Comparison of ENCODE assay signal across 8 mouse cellular contexts in the genomic region with DNA sequence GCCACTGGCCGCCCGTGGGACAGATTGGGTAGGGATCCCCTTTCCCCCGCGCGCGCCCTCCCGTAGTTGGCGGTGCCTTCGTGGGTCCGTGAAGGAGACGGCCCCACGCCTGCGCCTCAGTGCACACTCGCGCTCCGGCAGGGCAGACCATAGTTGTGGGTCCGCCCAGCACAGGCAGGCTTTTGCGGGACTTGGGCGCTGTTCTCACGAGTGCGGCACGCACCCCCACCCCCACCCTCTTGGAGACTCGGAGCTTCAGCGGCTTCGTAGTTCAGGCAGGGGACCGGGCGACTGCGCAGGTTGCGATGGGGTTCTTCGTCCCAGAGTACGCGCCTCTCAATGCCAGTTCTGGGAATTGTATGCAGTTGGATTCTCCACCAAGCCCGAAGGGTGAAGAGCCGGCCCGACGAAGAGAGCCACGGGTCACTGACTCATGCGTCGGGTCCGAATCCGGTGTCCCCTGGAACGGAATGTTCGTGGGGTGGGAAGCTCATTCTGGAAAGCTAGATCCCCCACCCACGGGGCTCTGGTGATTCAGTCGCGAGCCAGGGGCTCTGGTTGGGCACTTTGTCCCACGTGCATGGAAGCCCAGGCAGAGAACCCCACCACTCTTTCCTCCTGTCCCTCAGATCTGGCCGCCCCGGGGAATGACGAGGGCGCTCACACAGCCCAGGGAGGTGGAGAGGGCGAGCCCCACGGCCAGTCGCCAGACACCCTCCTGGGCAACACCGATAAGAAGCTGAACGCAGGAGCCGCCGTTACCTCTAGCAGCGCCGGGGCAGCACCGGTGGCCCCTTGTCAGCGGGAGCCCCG. TPM values are rescaled to one million over a fixed set of nuclear protein-coding genes. Genes with fewer than 3 reads are reported as not detected.
DNase-seq lines count a peak whose midpoint lies in the region; ATAC-seq and TF ChIP-seq lines count a peak whose summit lies in the region.

No protein-coding gene starts in this region.

- peak overlapping the region; percentile 31 for H3K9ac ChIP-seq in forebrain, embryonic 15.5 days (replicated peaks)
- peak overlapping the region; percentile 47 for H3K9ac ChIP-seq in hindbrain, postnatal 0 days (replicated peaks; ENCODE audit: low read length)
- H3K9ac ChIP-seq in lung, embryonic 14.5 days: peak overlapping the region; percentile 58

- H3K36me3 ChIP-seq in forebrain, embryonic 15.5 days: peaks cover 11% of the 10 kb centered on the region
- peaks cover 5% of the 10 kb centered on the region; the same call in 1 of the 2 replicates for H3K36me3 ChIP-seq in hindbrain, postnatal 0 days (ENCODE audit: insufficient read depth, low read length)
- peaks cover 9% of the 10 kb centered on the region for H3K36me3 ChIP-seq in lung, embryonic 14.5 days (ENCODE audit: insufficient read depth)

- H3K4me1 ChIP-seq in forebrain, embryonic 15.5 days: peaks cover 39% of the 10 kb centered on the region
- H3K4me1 ChIP-seq in hindbrain, postnatal 0 days (ENCODE audit: insufficient read depth, low read length): peaks cover 36% of the 10 kb centered on the region
- peaks cover 13% of the 10 kb centered on the region for H3K4me1 ChIP-seq in lung, embryonic 14.5 days (ENCODE audit: insufficient read depth)

- H3K27me3 ChIP-seq in forebrain, embryonic 15.5 days: peaks cover 53% of the 10 kb centered on the region
- H3K27me3 ChIP-seq in hindbrain, postnatal 0 days (ENCODE audit: insufficient read depth, low read length): peaks cover 34% of the 10 kb centered on the region
- peaks cover 40% of the 10 kb centered on the region for H3K27me3 ChIP-seq in lung, embryonic 14.5 days (ENCODE audit: insufficient read depth, low read length)

- no peaks in the 10 kb centered on the region for H3K9me3 ChIP-seq in forebrain, embryonic 15.5 days
- no peaks in the 10 kb centered on the region for H3K9me3 ChIP-seq in hindbrain, postnatal 0 days (ENCODE audit: low read length)
- no peaks in the 10 kb centered on the region for H3K9me3 ChIP-seq in lung, embryonic 14.5 days (ENCODE audit: low read depth, low read length)

- peak; percentile 27; the same call in 1 of the 2 replicates for ATAC-seq in forebrain, embryonic 15.5 days (replicated peaks)
- ATAC-seq in hindbrain, postnatal 0 days: peak; percentile 27; the same call in 1 of the 2 replicates
- ATAC-seq in lung, embryonic 14.5 days (ENCODE audit: insufficient read depth): peak; percentile 47

- DNase-seq in embryo, embryonic 10.5 days (ENCODE audit: low spot score): peak; percentile 39
- DNase-seq in embryo, embryonic 10 days (ENCODE audit: low spot score): no peak
- peak; percentile 39 for DNase-seq in adrenal gland, postnatal 10 days
- DNase-seq in hindbrain, postnatal 0 days (ENCODE audit: low spot score): no peak
- DNase-seq in lung, embryonic 14.5 days: peak; percentile 51
- peak; percentile 87 to 92 for DNase-seq in spleen, postnatal 4 days (ENCODE audit: low spot score in 2 of 2)
- DNase-seq in layer of hippocampus, adult 9-10 months (ENCODE audit: low spot score): no peak

- peak overlapping the region; percentile 45 for H3K4me3 ChIP-seq in forebrain, embryonic 15.5 days
- peak overlapping the region; percentile 46 for H3K4me3 ChIP-seq in hindbrain, postnatal 0 days (ENCODE audit: low read length)
- peak overlapping the region; percentile 55 for H3K4me3 ChIP-seq in lung, embryonic 14.5 days (ENCODE audit: low read depth, low read length)

- TF ChIP-seq CTCF in hindbrain, postnatal 0 days (IDR thresholded peaks at IDR 0.05; ENCODE audit: low read depth): no peak
- TF ChIP-seq CTCF in lung, embryonic 14.5 days (IDR thresholded peaks at IDR 0.05; ENCODE audit: low read depth): no peak; the same call in 1 of the 2 replicates

- under 1% methylated on average over 63 of the region's 63 CpGs for WGBS in forebrain, embryonic 15.5 days
- WGBS in hindbrain, postnatal 0 days: under 1% methylated on average over 62 of the region's 63 CpGs
- WGBS in lung, embryonic 14.5 days: 1% methylated on average over 63 of the region's 63 CpGs

- peak overlapping the region; percentile 89 for H3K4me2 ChIP-seq in forebrain, embryonic 15.5 days (replicated peaks)
- peak overlapping the region; percentile 86 for H3K4me2 ChIP-seq in hindbrain, postnatal 0 days (ENCODE audit: low read depth, low read length)
- H3K4me2 ChIP-seq in lung, embryonic 14.5 days: peak overlapping the region; percentile 99

- H3K27ac ChIP-seq in forebrain, embryonic 15.5 days (replicated peaks): no peak overlapping the region
- no peak overlapping the region for H3K27ac ChIP-seq in hindbrain, postnatal 0 days
- H3K27ac ChIP-seq in lung, embryonic 14.5 days (ENCODE audit: low read depth): peak overlapping the region; percentile 36; the same call in 1 of the 2 replicates

RNA-seq across cellular contexts. Expression of gene Sphk1, which starts 2.8 kb away (rescaled TPM):
- total RNA-seq in adrenal gland, postnatal 10 days (2021): 1 to 10 TPM; 3.0 to 5.1 TPM
- 2.2 and 2.4 TPM in 2 replicates for polyA plus RNA-seq in forebrain, embryonic 15.5 days (2015; fragmentation: Nextera tagmentation; extraction: Ambion mirVana)
- total RNA-seq in hindbrain, postnatal 0 days (2014; rRNA removed): 25.5 and 29.7 TPM in 2 replicates
- 17.9 and 20.4 TPM in 2 replicates for polyA plus RNA-seq in hindbrain, postnatal 0 days (2015; fragmentation: Nextera tagmentation; extraction: Ambion mirVana)
- polyA plus RNA-seq in lung, embryonic 14.5 days (2014; fragmentation: Nextera tagmentation; extraction: Ambion mirVana): 4.0 and 5.5 TPM in 2 replicates

RNA-seq across cellular contexts. Expression of gene Prpsap1, which starts 39.5 kb away (rescaled TPM):
- 10 to 100 TPM; 68.0 to 80.1 TPM for total RNA-seq in adrenal gland, postnatal 10 days (2021)
- polyA plus RNA-seq in forebrain, embryonic 15.5 days (2015; fragmentation: Nextera tagmentation; extraction: Ambion mirVana): 193 and 201 TPM in 2 replicates
- 99.7 and 105 TPM in 2 replicates for total RNA-seq in hindbrain, postnatal 0 days (2014; rRNA removed)
- 148 and 150 TPM in 2 replicates for polyA plus RNA-seq in hindbrain, postnatal 0 days (2015; fragmentation: Nextera tagmentation; extraction: Ambion mirVana)
- polyA plus RNA-seq in lung, embryonic 14.5 days (2014; fragmentation: Nextera tagmentation; extraction: Ambion mirVana): 191 and 206 TPM in 2 replicates

RNA-seq across cellular contexts. Expression of gene Ube2o, which starts 47.7 kb away (rescaled TPM):
- total RNA-seq in adrenal gland, postnatal 10 days (2021): 10 to 100 TPM; 20.8 to 29.8 TPM
- polyA plus RNA-seq in forebrain, embryonic 15.5 days (2015; fragmentation: Nextera tagmentation; extraction: Ambion mirVana): 22.4 and 27.3 TPM in 2 replicates
- total RNA-seq in hindbrain, postnatal 0 days (2014; rRNA removed): 101 and 112 TPM in 2 replicates
- 31.3 and 31.9 TPM in 2 replicates for polyA plus RNA-seq in hindbrain, postnatal 0 days (2015; fragmentation: Nextera tagmentation; extraction: Ambion mirVana)
- 17.4 and 22.8 TPM in 2 replicates for polyA plus RNA-seq in lung, embryonic 14.5 days (2014; fragmentation: Nextera tagmentation; extraction: Ambion mirVana)

RNA-seq across cellular contexts. Expression of gene Aanat, which starts 52.7 kb away (rescaled TPM):
- total RNA-seq in adrenal gland, postnatal 10 days (2021): not detected
- 0.15 TPM in 1 of 2 replicates, not detected in the other for polyA plus RNA-seq in forebrain, embryonic 15.5 days (2015; fragmentation: Nextera tagmentation; extraction: Ambion mirVana)
- total RNA-seq in hindbrain, postnatal 0 days (2014; rRNA removed): 0.68 TPM in 1 of 2 replicates, not detected in the other
- polyA plus RNA-seq in hindbrain, postnatal 0 days (2015; fragmentation: Nextera tagmentation; extraction: Ambion mirVana): 0.46 and 0.81 TPM in 2 replicates
- polyA plus RNA-seq in lung, embryonic 14.5 days (2014; fragmentation: Nextera tagmentation; extraction: Ambion mirVana): not detected in 2 replicates

Comparison
In these comparisons a context has a peak if more than half of its experiments do, and no peak if none do; other contexts are left out.
1. DNase-seq: peak in embryo, embryonic 10.5 days (single experiment), adrenal gland, postnatal 10 days (single experiment), lung, embryonic 14.5 days (single experiment) and spleen, postnatal 4 days (2 of 2); none in embryo, embryonic 10 days (single experiment), hindbrain, postnatal 0 days (single experiment) and layer of hippocampus, adult 9-10 months (single experiment).
2. Peak in every context shown above with its lines, with median percentiles within 50 percentile points of each other: ATAC-seq, H3K4me2 ChIP-seq, H3K4me3 ChIP-seq and H3K9ac ChIP-seq.